Mouse (Mus musculus) lung, adult 18-20 months (tissue): Measurements from ENCODE around the gene Slc7a10.

Experiments
- DNase-seq, 2 experiments: peaks; one replicate each; pipeline ENCODE4 v3.0.0; 2022; ENCODE audit warnings: mixed read lengths in 2 of 2

Gene Slc7a10

DNA sequence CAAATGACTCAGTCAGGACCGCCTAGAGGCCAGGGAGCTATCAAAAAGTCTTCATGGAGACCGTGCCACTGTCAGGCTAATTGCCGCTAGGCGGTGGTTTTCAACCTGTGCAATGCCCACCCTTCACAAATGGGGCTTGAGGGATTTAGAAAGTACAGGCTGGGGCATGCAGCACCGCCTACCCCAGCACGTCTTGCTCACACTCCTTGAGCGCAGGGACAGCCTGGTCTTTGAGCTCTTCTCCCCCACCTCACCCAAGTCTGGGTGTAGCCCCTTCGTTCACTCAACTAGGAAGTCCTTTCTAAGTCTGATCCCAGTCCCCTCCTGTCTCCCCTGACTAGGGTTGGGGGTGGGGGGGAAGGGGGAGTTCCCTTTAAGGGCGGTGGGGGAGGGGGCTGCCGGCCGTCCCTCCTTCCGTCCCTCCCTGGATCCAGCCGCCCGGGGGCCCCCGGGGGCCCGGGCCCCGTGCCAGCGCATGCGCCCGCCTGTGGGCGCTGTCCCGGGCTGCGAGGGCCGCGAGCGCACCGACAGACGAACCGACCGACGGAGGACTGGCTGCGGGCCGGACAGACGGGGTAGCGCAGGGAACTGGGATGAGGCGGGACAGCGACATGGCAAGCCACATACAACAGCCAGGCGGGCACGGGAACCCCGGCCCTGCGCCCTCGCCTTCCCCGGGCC, at the start of gene Slc7a10:
Gene Slc7a10, plus strand, starts transcription at position 497 of the 681 bp plus-strand sequence.
- DNase-seq, result no peak

GRCm38 (mm10) chr7:35137524-35137923, 48.7 kb upstream of the Slc7a10 start:
- no peak for DNase-seq

GRCm38 (mm10) chr7:35138481-35138880, 47.7 kb upstream of the Slc7a10 start:
- no peak for DNase-seq

GRCm38 (mm10) chr7:35139880-35140279, 46.3 kb upstream of the Slc7a10 start:
- DNase-seq, result no peak

DNA sequence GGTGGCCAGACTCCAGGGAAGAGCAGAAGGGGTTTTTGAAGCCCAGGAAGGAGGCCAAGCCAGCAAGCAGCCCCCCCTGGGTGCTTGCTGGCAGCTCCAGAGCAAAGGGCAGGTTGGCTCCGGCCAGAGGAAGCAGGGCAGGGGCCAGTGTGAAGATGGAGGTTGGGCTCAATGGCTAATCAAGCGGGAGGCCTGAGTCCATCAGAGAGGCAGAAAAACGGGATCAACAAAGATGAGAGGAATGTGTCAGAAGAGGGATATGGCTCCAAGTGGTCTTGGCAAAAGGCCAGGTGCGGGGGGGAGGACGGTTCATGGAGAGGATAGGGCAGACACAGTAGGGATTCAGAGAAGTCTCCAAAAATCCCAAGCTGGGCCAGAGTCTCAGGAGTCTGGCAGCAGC, 44.7 kb upstream of the Slc7a10 start:
- DNase-seq, result no peak

DNA sequence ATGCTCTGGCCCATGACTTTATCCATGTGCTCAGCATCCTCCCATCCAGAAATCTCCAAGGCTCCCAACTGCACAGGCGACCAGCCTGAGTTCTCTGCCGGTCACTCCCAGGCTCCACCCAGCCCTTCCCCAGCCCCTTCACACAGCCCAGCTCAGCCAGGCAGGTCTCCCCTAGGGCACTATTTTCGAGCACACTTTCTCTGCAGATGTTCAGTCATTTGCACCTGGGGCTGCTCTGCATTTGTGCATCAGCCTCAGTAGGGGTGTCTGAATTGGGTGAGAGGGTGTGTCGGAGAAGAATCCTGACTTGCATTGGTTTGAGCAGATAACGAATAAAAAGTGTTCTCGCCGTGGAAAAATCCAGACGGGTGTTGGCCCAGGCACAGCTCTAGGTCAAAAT, 43.7 kb upstream of the Slc7a10 start:
- no peak for DNase-seq

DNA sequence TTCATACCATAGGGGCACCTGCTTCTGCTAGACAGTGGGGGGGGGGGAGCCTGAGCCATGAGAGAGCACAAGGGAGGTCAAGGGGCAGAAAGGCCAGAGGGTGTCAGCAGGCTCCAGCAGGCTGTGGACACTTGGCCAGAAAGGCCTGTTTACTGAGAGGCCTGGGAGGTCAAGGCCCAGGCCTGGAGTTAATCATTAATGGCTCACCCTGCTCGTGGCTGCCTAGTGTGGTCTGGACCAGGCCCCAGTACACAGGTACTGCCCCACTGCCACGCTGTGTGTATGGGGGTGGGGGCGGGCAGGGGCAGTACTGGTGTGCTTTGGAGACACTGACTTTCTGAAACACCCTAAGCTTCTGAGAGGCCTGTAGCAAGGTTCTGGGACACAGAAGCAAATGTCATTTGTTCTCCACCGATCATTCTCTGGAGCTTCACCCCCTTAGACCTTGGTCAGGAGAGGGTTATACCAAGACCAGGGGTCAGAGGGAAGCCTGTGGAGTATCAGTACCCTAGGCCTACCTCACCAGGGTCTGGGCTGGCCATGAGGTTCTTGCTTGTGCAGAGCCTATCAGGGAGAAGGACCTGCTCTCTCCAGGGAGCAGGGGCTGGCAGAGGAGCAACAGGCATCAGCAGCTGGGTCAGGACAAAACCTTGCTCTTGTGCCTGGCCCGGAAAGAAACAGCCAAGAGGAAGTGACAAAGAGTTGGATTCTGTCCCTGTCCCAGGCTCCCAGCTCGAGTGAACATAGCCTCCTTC, 42.1 kb upstream of the Slc7a10 start:
- DNase-seq, result peak; percentile 78 to 82

DNA sequence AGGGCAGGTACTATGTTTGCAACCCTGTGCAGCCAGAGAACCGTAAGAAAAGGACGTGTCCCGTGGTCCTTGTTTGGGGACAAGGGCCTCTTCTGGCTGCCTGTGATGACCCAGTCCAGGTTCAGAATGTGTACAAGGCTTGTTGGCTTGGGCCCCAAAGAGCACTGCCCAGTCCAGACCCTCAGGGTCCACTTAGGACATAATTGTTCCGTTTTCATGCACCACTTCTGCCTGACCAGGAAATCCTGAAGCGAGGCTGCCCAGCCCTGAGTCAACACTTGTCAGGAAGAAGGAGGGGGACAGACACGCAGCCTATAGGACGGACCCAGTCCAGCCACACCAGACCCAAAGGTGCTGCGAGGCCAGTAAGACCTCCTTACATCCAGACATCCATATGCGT, 41.1 kb upstream of the Slc7a10 start:
- DNase-seq, result peak; percentile 85 to 89

GRCm38 (mm10) chr7:35146269-35146668, 39.9 kb upstream of the Slc7a10 start:
- peak; percentile 86 to 92 for DNase-seq

GRCm38 (mm10) chr7:35149616-35150433, 36.4 kb upstream of the Slc7a10 start:
- peak; percentile 64 to 71 for DNase-seq

GRCm38 (mm10) chr7:35150860-35151259, 35.3 kb upstream of the Slc7a10 start:
- no peak for DNase-seq

DNA sequence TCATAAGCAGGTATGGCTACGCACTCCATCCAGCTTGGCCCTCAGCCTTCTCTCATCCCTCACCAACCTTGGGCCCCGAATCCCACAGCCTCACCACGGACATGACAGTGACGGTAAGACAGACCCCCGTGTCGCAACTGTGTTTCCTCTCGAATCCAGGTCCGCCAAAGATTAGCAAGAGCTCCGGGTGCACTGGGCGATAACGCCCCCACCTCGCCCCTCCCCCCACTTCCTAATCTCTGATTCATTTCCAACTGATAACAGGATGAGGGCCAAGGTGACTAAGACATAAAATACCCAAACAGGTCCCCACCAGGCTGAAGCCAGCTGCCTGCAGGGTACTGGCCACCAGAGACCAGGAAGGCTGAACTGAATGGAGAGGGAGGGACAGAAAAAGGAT, 31.7 kb upstream of the Slc7a10 start:
- no peak for DNase-seq

GRCm38 (mm10) chr7:35156561-35157477, 29.4 kb upstream of the Slc7a10 start:
- no peak for DNase-seq

GRCm38 (mm10) chr7:35157512-35157911, 28.7 kb upstream of the Slc7a10 start:
- DNase-seq, result no peak

DNA sequence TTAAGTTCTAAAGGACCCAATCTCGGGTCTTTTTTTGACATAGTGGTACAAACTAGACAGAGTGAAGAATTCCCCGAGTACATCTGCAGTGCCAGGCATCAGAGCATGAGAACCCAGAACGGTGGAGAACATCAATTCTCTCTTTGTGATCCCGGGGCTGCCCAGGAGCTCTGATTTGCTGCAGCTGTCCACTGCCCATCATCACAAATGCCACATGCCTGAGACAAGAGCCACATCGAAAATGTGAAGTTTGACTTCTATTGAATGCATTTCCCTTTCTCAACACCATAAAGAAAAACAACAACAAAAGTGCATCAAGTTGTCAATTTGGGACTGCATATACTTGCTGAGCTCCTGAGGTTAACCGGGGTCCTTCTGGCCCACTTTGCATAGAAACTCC, 23.7 kb upstream of the Slc7a10 start:
- no peak for DNase-seq

DNA sequence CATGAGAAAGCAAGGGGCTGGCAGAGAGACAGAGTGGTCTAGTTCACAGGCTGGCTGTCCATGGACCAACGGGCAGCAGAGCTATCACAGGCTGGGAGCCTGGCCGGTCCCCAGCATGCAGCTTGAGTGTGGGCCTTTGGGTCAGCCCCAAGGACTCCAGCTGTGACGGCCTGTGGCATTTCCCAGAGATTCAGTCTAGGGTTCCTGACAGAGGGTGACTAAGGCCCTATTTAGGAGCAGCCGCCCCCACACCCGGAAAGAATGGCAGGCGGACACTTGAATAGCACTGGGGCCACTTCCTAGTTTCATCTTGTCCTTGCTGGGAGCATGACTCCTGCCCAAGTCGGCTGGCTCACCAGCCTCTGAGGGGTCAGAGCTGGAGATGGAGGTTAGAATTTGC, 22.6 kb upstream of the Slc7a10 start:
- DNase-seq, result no peak

GRCm38 (mm10) chr7:35164131-35164530, 22.1 kb upstream of the Slc7a10 start:
- DNase-seq, result no peak

DNA sequence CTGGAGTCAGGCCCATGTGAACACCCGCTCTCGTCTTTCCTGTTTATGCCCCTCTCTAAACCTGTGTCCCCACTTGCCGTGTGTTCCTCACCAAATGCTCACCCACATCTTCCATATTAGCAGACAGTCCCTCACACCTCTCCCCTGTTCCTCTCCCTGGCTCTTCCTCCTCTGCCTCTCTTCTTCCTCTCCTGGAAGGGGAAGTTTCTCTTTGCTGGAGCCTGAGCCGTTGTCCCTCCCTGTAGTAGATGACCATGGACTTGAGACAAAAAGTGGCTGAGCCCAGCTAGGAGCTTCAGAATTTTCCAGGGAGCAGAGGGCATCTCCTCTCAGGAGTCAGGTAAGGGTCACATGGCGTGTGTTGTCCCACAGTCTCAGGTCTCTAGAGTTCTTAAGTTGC, 19.2 kb upstream of the Slc7a10 start:
- DNase-seq, result no peak

GRCm38 (mm10) chr7:35167925-35168324, 18.3 kb upstream of the Slc7a10 start:
- no peak for DNase-seq

DNA sequence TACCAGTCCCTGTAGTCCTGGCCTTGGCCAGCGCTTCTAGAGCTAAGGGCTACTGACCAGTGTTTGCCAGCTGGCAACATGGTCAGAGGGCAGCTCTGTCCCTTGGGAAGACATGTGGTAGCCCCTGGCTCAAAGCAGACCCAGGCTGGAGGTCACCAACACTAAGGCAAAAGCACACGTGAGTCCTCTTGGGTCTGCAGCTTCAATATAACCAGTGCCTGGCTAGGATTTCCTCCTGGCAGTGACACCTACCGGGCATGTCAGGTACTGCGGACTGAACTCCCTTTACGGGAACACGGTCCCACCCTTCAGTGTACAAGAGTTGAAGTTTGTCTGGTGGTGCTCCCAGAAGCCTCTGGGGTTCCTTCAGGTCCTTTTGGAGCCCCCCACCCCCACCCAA, 16.8 kb upstream of the Slc7a10 start:
- peak; percentile 89 to 91 for DNase-seq

GRCm38 (mm10) chr7:35171867-35172382, 14.3 kb upstream of the Slc7a10 start:
- DNase-seq, result peak; percentile 70 to 80

DNA sequence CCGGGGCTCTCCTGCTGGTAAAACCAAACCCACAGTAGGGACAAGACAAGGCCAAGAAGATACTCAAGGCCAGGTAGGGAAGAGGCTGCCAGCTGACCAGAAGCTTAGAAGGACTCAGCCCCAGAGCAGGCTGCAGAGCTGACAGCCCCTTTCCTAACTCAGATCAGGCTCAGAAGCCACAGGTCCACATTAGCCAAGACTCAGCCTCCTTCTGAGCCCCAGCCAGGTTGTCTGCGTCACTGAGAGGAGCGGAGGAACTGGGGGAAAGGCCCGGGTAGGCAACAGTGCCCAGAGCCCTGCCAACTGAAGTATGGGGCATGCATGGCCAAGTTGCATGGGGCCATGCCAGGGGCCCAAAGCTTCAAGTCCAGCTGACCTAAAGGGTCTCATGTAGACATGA, 13.7 kb upstream of the Slc7a10 start:
- DNase-seq, result no peak
